Mouse (Mus musculus) liver, embryonic 15.5 days (tissue): ENCODE results near the gene Ptprg. TPM values are rescaled to one million over a fixed set of nuclear protein-coding genes. Genes with fewer than 3 reads are reported as not detected.

ENCODE experiments used
- ATAC-seq: fragments of 200-750 bp; cut with Nextera tagmentation; 2 replicates; pipeline ENCODE4 v1.8.0; 2017; ENCODE audit warnings: moderate number of reproducible peaks, mild to moderate bottlenecking, moderate library complexity; ENCODE audit not compliant: insufficient read depth
- H3K27ac ChIP-seq: fragments of 300-500 bp; sonication (generic); replicated peaks from 2 replicates; pipeline ENCODE4 v1.5.1; 2015; ENCODE audit warnings: mild to moderate bottlenecking, inconsistent platforms
- H3K27me3 ChIP-seq: fragments of 300-500 bp; sonication (generic); 2 replicates; pipeline ENCODE4 v1.6.1; 2015; ENCODE audit warnings: mild to moderate bottlenecking, inconsistent platforms
- H3K36me3 ChIP-seq: fragments of 300-500 bp; sonication (generic); replicated peaks from 2 replicates; pipeline ENCODE4 v1.6.1; 2015; ENCODE audit warnings: moderate library complexity, mild to moderate bottlenecking, inconsistent platforms
- H3K4me1 ChIP-seq: fragments of 300-500 bp; sonication (generic); replicated peaks from 2 replicates; pipeline ENCODE4 v1.6.1; 2015; ENCODE audit warnings: inconsistent platforms
- H3K4me2 ChIP-seq: fragments of 300-500 bp; sonication (generic); 2 replicates; pipeline ENCODE4 v1.6.1; 2015; ENCODE audit warnings: moderate library complexity, mild to moderate bottlenecking, inconsistent platforms
- H3K4me3 ChIP-seq: fragments of 300-500 bp; sonication (generic); replicated peaks from 2 replicates; pipeline ENCODE4 v1.5.1; 2015; ENCODE audit warnings: mild to moderate bottlenecking, inconsistent platforms
- H3K9ac ChIP-seq: fragments of 300-500 bp; sonication (generic); 2 replicates; pipeline ENCODE4 v1.6.1; 2015; ENCODE audit warnings: moderate library complexity, mild to moderate bottlenecking, inconsistent platforms
- H3K9me3 ChIP-seq: fragments of 300-500 bp; sonication (generic); replicated peaks from 2 replicates; pipeline ENCODE4 v1.6.1; 2016; ENCODE audit warnings: inconsistent platforms
- WGBS: fragments of 180-500 bp; shearing (Covaris S2); methylation state at CpG from one replicate; pipeline ENCODE4 v1.1.7; 2015; ENCODE audit warnings: mixed read lengths; ENCODE audit not compliant: insufficient replicate concordance; 5-methylcytosine and 5-hydroxymethylcytosine counted together
- polyA plus RNA-seq: library from polyadenylated mRNA; unstranded; fragments of >200 nt; fragmentation: Nextera tagmentation; extraction: Ambion mirVana; gene quantifications from 2 replicates; pipeline ENCODE4 v1.2.1, GENCODE M21; 2015

Gene Ptprg
- polyA plus RNA-seq, 1 experiment from 2014 or later = 1.3 TPM

- Histone ChIP-seq H3K9me3 (no peaks in the 10 kb centered on the region), H3K4me1 (no peaks in the 10 kb centered on the region), H3K4me3 (no peak overlapping the region), H3K4me2 (no peak overlapping the region), H3K27me3 (no peaks in the 10 kb centered on the region), H3K27ac (no peak overlapping the region), H3K36me3 (no peaks in the 10 kb centered on the region), H3K9ac (no peak overlapping the region)
- ATAC-seq = no peak
- 43% methylated on average over 3 of the region's 3 CpGs for WGBS
Observed at GRCm38 (mm10) chr14:11886417-11886816, 333.1 kb downstream of the Ptprg start.

GRCm38 (mm10) chr14:11890890-11891289, 337.6 kb downstream of the Ptprg start:
- Histone ChIP-seq H3K4me2 (no peak overlapping the region), H3K9me3 (no peaks in the 10 kb centered on the region), H3K36me3 (no peaks in the 10 kb centered on the region), H3K4me1 (no peaks in the 10 kb centered on the region), H3K27me3 (no peaks in the 10 kb centered on the region), H3K4me3 (no peak overlapping the region), H3K9ac (no peak overlapping the region), H3K27ac (no peak overlapping the region)
- 53% methylated on average over 3 of the region's 3 CpGs for WGBS
- ATAC-seq = no peak

- WGBS = 43% methylated on average over 9 of the region's 9 CpGs
- H3K27me3 ChIP-seq = no peaks in the 10 kb centered on the region
- no peak overlapping the region for H3K4me2 ChIP-seq
- H3K36me3 ChIP-seq = no peaks in the 10 kb centered on the region
- no peak overlapping the region for H3K4me3 ChIP-seq
- H3K27ac ChIP-seq = no peak overlapping the region
- H3K4me1 ChIP-seq = no peaks in the 10 kb centered on the region
- H3K9ac ChIP-seq = no peak overlapping the region
- no peak for ATAC-seq
- no peaks in the 10 kb centered on the region for H3K9me3 ChIP-seq
Observed at GRCm38 (mm10) chr14:11892621-11893020, 339.3 kb downstream of the Ptprg start.

- H3K4me1 ChIP-seq = no peaks in the 10 kb centered on the region
- WGBS = 68% methylated on average over 13 of the region's 13 CpGs
- H3K27me3 ChIP-seq = no peaks in the 10 kb centered on the region
- ATAC-seq = no peak
- no peak overlapping the region for H3K9ac ChIP-seq
- no peaks in the 10 kb centered on the region for H3K9me3 ChIP-seq
- no peaks in the 10 kb centered on the region for H3K36me3 ChIP-seq
- H3K4me2 ChIP-seq = no peak overlapping the region
- H3K27ac ChIP-seq = no peak overlapping the region
- H3K4me3 ChIP-seq = no peak overlapping the region
Observed at GRCm38 (mm10) chr14:11895486-11895885, 342.2 kb downstream of the Ptprg start.

GRCm38 (mm10) chr14:11902794-11903193, 349.5 kb downstream of the Ptprg start:
- 50% methylated on average over 2 of the region's 2 CpGs for WGBS
- no peak overlapping the region for H3K9ac ChIP-seq
- H3K27ac ChIP-seq = no peak overlapping the region
- no peak for ATAC-seq
- no peaks in the 10 kb centered on the region for H3K36me3 ChIP-seq
- no peak overlapping the region for H3K4me2 ChIP-seq
- no peaks in the 10 kb centered on the region for H3K9me3 ChIP-seq
- no peaks in the 10 kb centered on the region for H3K27me3 ChIP-seq
- H3K4me3 ChIP-seq = no peak overlapping the region
- H3K4me1 ChIP-seq = no peaks in the 10 kb centered on the region

GRCm38 (mm10) chr14:11906130-11906675, 352.9 kb downstream of the Ptprg start:
- WGBS = 72% methylated on average over 5 of the region's 5 CpGs

GRCm38 (mm10) chr14:11912253-11912652, 358.9 kb downstream of the Ptprg start:
- no peak overlapping the region for H3K9ac ChIP-seq
- no peaks in the 10 kb centered on the region for H3K4me1 ChIP-seq
- ATAC-seq = no peak
- no peak overlapping the region for H3K4me3 ChIP-seq
- no peaks in the 10 kb centered on the region for H3K9me3 ChIP-seq
- 62% methylated on average over 1 of the region's 1 CpGs for WGBS
- no peaks in the 10 kb centered on the region for H3K27me3 ChIP-seq
- H3K36me3 ChIP-seq = no peaks in the 10 kb centered on the region
- no peak overlapping the region for H3K4me2 ChIP-seq
- H3K27ac ChIP-seq = no peak overlapping the region

More at GRCm38 (mm10) chr14:11906130-11906675, 352.9 kb downstream of the Ptprg start:
- Histone ChIP-seq H3K4me1 (no peaks in the 10 kb centered on the region), H3K9ac (no peak overlapping the region), H3K4me3 (no peak overlapping the region), H3K9me3 (no peaks in the 10 kb centered on the region), H3K27me3 (no peaks in the 10 kb centered on the region), H3K4me2 (no peak overlapping the region), H3K36me3 (no peaks in the 10 kb centered on the region), H3K27ac (no peak overlapping the region)
- ATAC-seq = no peak

GRCm38 (mm10) chr14:11917225-11917624, 363.9 kb downstream of the Ptprg start:
- Histone ChIP-seq H3K27me3 (no peaks in the 10 kb centered on the region), H3K4me1 (no peaks in the 10 kb centered on the region), H3K4me2 (no peak overlapping the region), H3K9me3 (no peaks in the 10 kb centered on the region), H3K27ac (no peak overlapping the region), H3K9ac (no peak overlapping the region), H3K36me3 (no peaks in the 10 kb centered on the region), H3K4me3 (no peak overlapping the region)
- ATAC-seq = no peak
- WGBS = 80% methylated on average over 5 of the region's 5 CpGs

- no peak for ATAC-seq
- 70% methylated on average over 2 of the region's 2 CpGs for WGBS
- no peaks in the 10 kb centered on the region for H3K9me3 ChIP-seq
Observed at GRCm38 (mm10) chr14:11928545-11928944, 375.2 kb downstream of the Ptprg start.

GRCm38 (mm10) chr14:11932517-11932916, 379.2 kb downstream of the Ptprg start:
- Histone ChIP-seq H3K4me2 (no peak overlapping the region), H3K27ac (no peak overlapping the region), H3K4me3 (no peak overlapping the region), H3K4me1 (no peaks in the 10 kb centered on the region), H3K9ac (no peak overlapping the region), H3K36me3 (no peaks in the 10 kb centered on the region), H3K9me3 (no peaks in the 10 kb centered on the region), H3K27me3 (no peaks in the 10 kb centered on the region)
- 58% methylated on average over 3 of the region's 3 CpGs for WGBS
- no peak for ATAC-seq

More at GRCm38 (mm10) chr14:11928545-11928944, 375.2 kb downstream of the Ptprg start:
- Histone ChIP-seq H3K36me3 (no peaks in the 10 kb centered on the region), H3K9ac (no peak overlapping the region), H3K4me3 (no peak overlapping the region), H3K27ac (no peak overlapping the region), H3K27me3 (no peaks in the 10 kb centered on the region), H3K4me1 (no peaks in the 10 kb centered on the region), H3K4me2 (no peak overlapping the region)

- ATAC-seq = no peak
- H3K27ac ChIP-seq = no peak overlapping the region
- no peaks in the 10 kb centered on the region for H3K4me1 ChIP-seq
- no peaks in the 10 kb centered on the region for H3K36me3 ChIP-seq
- no peaks in the 10 kb centered on the region for H3K9me3 ChIP-seq
- H3K4me2 ChIP-seq = no peak overlapping the region
- H3K4me3 ChIP-seq = no peak overlapping the region
- no peak overlapping the region for H3K9ac ChIP-seq
- WGBS = 68% methylated on average over 2 of the region's 2 CpGs
- H3K27me3 ChIP-seq = no peaks in the 10 kb centered on the region
Observed at GRCm38 (mm10) chr14:11934556-11934955, 381.2 kb downstream of the Ptprg start.

- Histone ChIP-seq H3K36me3 (no peaks in the 10 kb centered on the region), H3K27me3 (no peaks in the 10 kb centered on the region), H3K9ac (no peak overlapping the region), H3K4me2 (no peak overlapping the region), H3K4me3 (no peak overlapping the region), H3K9me3 (no peaks in the 10 kb centered on the region), H3K4me1 (no peaks in the 10 kb centered on the region), H3K27ac (no peak overlapping the region)
- WGBS = 17% methylated on average over 1 of the region's 1 CpGs
- no peak for ATAC-seq
Observed at GRCm38 (mm10) chr14:11935281-11935680, 381.9 kb downstream of the Ptprg start.
